Mouse (Mus musculus) limb, embryonic 12.5 days (tissue): ENCODE results near the gene Fam168b. TPM values are rescaled to one million over a fixed set of nuclear protein-coding genes. Genes with fewer than 3 reads are reported as not detected.

Source experiments
- ATAC-seq: fragments of 200-750 bp; cut with Nextera tagmentation; 2 replicates; pipeline ENCODE4 v1.8.0; 2017; ENCODE audit warnings: low read depth, moderate TSS enrichment; ENCODE audit not compliant: insufficient number of reproducible peaks, insufficient read depth, low FRiP score, low TSS enrichment
- H3K27ac ChIP-seq: fragments of 300-500 bp; sonication (generic); 2 replicates; pipeline ENCODE4 v1.5.1; 2016; ENCODE audit warnings: mild to moderate bottlenecking, moderate library complexity
- H3K27me3 ChIP-seq: fragments of 300-500 bp; sonication (generic); 2 replicates; pipeline ENCODE4 v1.6.1; 2016; ENCODE audit warnings: mild to moderate bottlenecking, moderate library complexity
- H3K36me3 ChIP-seq: fragments of 300-500 bp; sonication (generic); 2 replicates; pipeline ENCODE4 v1.6.1; 2016; ENCODE audit warnings: mild to moderate bottlenecking, moderate library complexity
- H3K4me1 ChIP-seq: fragments of 300-500 bp; sonication (generic); replicated peaks from 2 replicates; pipeline ENCODE4 v1.6.1; 2016
- H3K4me2 ChIP-seq: fragments of 300-500 bp; sonication (generic); 2 replicates; pipeline ENCODE4 v1.6.1; 2016; ENCODE audit warnings: mild to moderate bottlenecking, moderate library complexity
- H3K4me3 ChIP-seq: fragments of 300-500 bp; sonication (generic); replicated peaks from 2 replicates; pipeline ENCODE4 v1.5.1; 2016; ENCODE audit warnings: mild to moderate bottlenecking
- H3K9ac ChIP-seq: fragments of 300-500 bp; sonication (generic); replicated peaks from 2 replicates; pipeline ENCODE4 v1.6.1; 2016; ENCODE audit warnings: mild to moderate bottlenecking, moderate library complexity
- H3K9me3 ChIP-seq: fragments of 300-500 bp; sonication (generic); 2 replicates; pipeline ENCODE4 v1.6.1; 2016; ENCODE audit warnings: mild to moderate bottlenecking, moderate library complexity
- WGBS: fragments of 180-500 bp; shearing (Covaris S2); methylation state at CpG from one replicate; pipeline ENCODE4 v1.1.7; 2016; 5-methylcytosine and 5-hydroxymethylcytosine counted together
- polyA plus RNA-seq: library from polyadenylated mRNA; unstranded; fragments of >200 nt; fragmentation: Nextera tagmentation; extraction: Ambion mirVana; gene quantifications from 2 replicates; pipeline ENCODE4 v1.2.1, GENCODE M21; 2016

Fam168b gene
- polyA plus RNA-seq, 1 experiment from 2014 or later = 133 TPM

- Histone ChIP-seq H3K9ac (no peak overlapping the region), H3K27ac (no peak overlapping the region), H3K27me3 (peaks cover 6% of the 10 kb centered on the region; the same call in 1 of the 2 replicates), H3K36me3 (peaks cover 82% of the 10 kb centered on the region), H3K9me3 (no peaks in the 10 kb centered on the region), H3K4me3 (no peak overlapping the region), H3K4me1 (no peaks in the 10 kb centered on the region), H3K4me2 (no peak overlapping the region)
- 69% methylated on average over 6 of the region's 6 CpGs for WGBS
- no peak for ATAC-seq
Observed at GRCm38 (mm10) chr1:34811581-34811980, 31.3 kb downstream of the Fam168b start.

DNA sequence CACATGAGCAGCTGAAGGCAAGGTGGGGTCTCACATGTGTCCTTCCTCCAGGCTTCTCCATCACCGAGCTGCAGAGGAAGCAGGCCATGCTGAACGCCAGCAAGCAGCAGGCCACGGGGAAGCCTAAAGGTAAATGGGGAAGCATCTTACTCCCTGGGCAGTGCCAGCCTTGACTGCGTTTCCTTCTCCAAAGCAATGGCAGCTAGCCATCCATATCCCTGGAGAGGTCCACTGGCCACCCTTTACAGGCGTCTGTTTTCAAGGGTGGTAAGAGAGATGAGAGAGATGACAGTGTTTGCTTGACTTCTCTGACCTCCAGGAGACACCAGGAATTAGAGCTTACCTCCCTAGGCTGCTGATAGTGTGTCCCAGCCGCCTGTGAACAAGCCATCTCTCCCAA lies 31.8 kb downstream of the Fam168b start:
- Histone ChIP-seq H3K4me1 (no peaks in the 10 kb centered on the region; the same call in 1 of the 2 replicates), H3K27me3 (peaks cover 12% of the 10 kb centered on the region), H3K27ac (no peak overlapping the region), H3K4me3 (no peak overlapping the region), H3K9me3 (no peaks in the 10 kb centered on the region), H3K4me2 (no peak overlapping the region), H3K36me3 (peaks cover 76% of the 10 kb centered on the region), H3K9ac (no peak overlapping the region)
- WGBS = 88% methylated on average over 6 of the region's 6 CpGs
- ATAC-seq = no peak

GRCm38 (mm10) chr1:34810293-34810692 lies 32.6 kb downstream of the Fam168b start:
- no peaks in the 10 kb centered on the region; the same call in 1 of the 2 replicates for H3K4me1 ChIP-seq
- H3K27ac ChIP-seq = no peak overlapping the region
- WGBS = 91% methylated on average over 11 of the region's 11 CpGs
- H3K36me3 ChIP-seq = peaks cover 69% of the 10 kb centered on the region
- no peaks in the 10 kb centered on the region for H3K9me3 ChIP-seq
- H3K9ac ChIP-seq = no peak overlapping the region
- peaks cover 18% of the 10 kb centered on the region for H3K27me3 ChIP-seq
- no peak overlapping the region for H3K4me3 ChIP-seq
- no peak for ATAC-seq
- H3K4me2 ChIP-seq = no peak overlapping the region

DNA sequence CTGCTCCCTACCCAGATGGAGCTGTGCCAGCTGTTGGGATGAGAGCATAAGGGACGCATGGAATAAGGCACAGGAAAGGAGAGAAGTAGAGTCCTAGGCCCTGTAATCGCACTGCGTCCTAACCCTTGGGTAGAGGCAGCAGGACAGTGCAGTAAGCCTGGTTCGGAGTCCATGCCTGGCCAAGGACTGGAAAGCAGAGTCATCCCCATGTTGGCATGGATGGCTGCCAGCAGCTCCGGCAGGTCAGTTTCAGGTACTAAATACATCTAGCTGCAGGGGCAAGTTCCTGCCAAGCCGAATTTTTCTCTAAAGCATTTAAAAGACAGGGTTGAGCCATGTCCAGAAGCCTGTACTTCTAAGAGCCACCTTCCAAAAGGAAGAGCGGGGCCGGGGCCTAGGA lies 34.4 kb downstream of the Fam168b start:
- Histone ChIP-seq H3K4me1 (no peaks in the 10 kb centered on the region; the same call in 1 of the 2 replicates), H3K9ac (no peak overlapping the region), H3K27ac (no peak overlapping the region), H3K9me3 (no peaks in the 10 kb centered on the region), H3K4me2 (no peak overlapping the region), H3K36me3 (peaks cover 51% of the 10 kb centered on the region), H3K27me3 (peaks cover 18% of the 10 kb centered on the region), H3K4me3 (no peak overlapping the region)
- ATAC-seq = no peak
- WGBS = 91% methylated on average over 8 of the region's 8 CpGs

GRCm38 (mm10) chr1:34805931-34806520 lies 36.8 kb downstream of the Fam168b start:
- Histone ChIP-seq H3K9me3 (no peaks in the 10 kb centered on the region), H3K4me3 (no peak overlapping the region), H3K4me2 (no peak overlapping the region; the same call in 1 of the 2 replicates), H3K4me1 (peaks cover 12% of the 10 kb centered on the region), H3K27me3 (peaks cover 18% of the 10 kb centered on the region), H3K36me3 (peaks cover 26% of the 10 kb centered on the region), H3K9ac (no peak overlapping the region), H3K27ac (no peak overlapping the region)
- WGBS = 15% methylated on average over 35 of the region's 35 CpGs
- no peak for ATAC-seq

- no peak overlapping the region for H3K4me2 ChIP-seq
- H3K4me3 ChIP-seq = no peak overlapping the region
- no peak for ATAC-seq
- peaks cover 18% of the 10 kb centered on the region for H3K27me3 ChIP-seq
- H3K9me3 ChIP-seq = no peaks in the 10 kb centered on the region
- no peak overlapping the region for H3K9ac ChIP-seq
- no peak overlapping the region for H3K27ac ChIP-seq
- 83% methylated on average over 7 of the region's 7 CpGs for WGBS
- peaks cover 15% of the 10 kb centered on the region for H3K36me3 ChIP-seq
- H3K4me1 ChIP-seq = peaks cover 13% of the 10 kb centered on the region
Observed at GRCm38 (mm10) chr1:34804863-34805262, 38.0 kb downstream of the Fam168b start.

GRCm38 (mm10) chr1:34802290-34802642 lies 40.6 kb downstream of the Fam168b start:
- H3K27me3 ChIP-seq = peaks cover 18% of the 10 kb centered on the region
- no peak overlapping the region for H3K27ac ChIP-seq
- H3K36me3 ChIP-seq = peaks cover 2% of the 10 kb centered on the region; the same call in 1 of the 2 replicates
- WGBS = 31% methylated on average over 7 of the region's 7 CpGs
- H3K4me1 ChIP-seq = peaks cover 13% of the 10 kb centered on the region
- H3K9ac ChIP-seq = peak overlapping the region; percentile 61
- ATAC-seq = no peak
- no peaks in the 10 kb centered on the region for H3K9me3 ChIP-seq
- peak overlapping the region; percentile 87 for H3K4me2 ChIP-seq
- H3K4me3 ChIP-seq = peak overlapping the region; percentile 71

GRCm38 (mm10) chr1:34801616-34802289 lies 41.1 kb downstream of the Fam168b start:
- 0 out of 2 replicates have a peak overlapping the region, but pooled peaks have one; percentile 14 for H3K27ac ChIP-seq
- peak overlapping the region; percentile 61 for H3K9ac ChIP-seq
- H3K27me3 ChIP-seq = peaks cover 13% of the 10 kb centered on the region
- peak; percentile 67 for ATAC-seq
- peaks cover 13% of the 10 kb centered on the region for H3K4me1 ChIP-seq
- no peaks in the 10 kb centered on the region for H3K9me3 ChIP-seq
- WGBS = under 1% methylated on average over 42 of the region's 47 CpGs
- peak overlapping the region; percentile 87 for H3K4me2 ChIP-seq
- no peaks in the 10 kb centered on the region; the same call in 1 of the 2 replicates for H3K36me3 ChIP-seq
- H3K4me3 ChIP-seq = peak overlapping the region; percentile 71

DNA sequence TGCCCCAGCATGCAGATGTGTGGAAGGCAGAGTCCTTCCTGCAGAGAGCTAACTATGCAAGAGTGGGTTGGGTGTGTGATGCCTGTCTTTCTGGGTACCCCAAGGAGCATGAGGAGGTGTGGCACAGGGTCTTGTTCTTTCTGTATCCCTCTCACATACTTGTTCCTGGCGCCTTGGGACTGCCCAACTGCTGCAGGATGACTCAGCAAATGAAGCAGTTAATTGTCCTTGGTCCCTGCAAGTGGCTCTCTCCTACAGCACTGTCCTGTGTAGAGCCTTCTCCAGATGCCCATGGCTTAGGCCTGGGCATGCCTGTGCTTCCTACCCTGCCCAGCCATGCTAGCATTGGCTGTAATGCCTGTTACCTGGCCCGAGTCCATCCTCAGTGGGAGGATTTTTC lies 43.7 kb downstream of the Fam168b start:
- H3K4me3 ChIP-seq = no peak overlapping the region
- H3K4me2 ChIP-seq = no peak overlapping the region
- peaks cover 13% of the 10 kb centered on the region for H3K4me1 ChIP-seq
- no peaks in the 10 kb centered on the region for H3K36me3 ChIP-seq
- WGBS = 70% methylated on average over 2 of the region's 2 CpGs
- H3K9me3 ChIP-seq = no peaks in the 10 kb centered on the region
- H3K9ac ChIP-seq = no peak overlapping the region
- H3K27ac ChIP-seq = no peak overlapping the region
- no peaks in the 10 kb centered on the region for H3K27me3 ChIP-seq
- no peak for ATAC-seq

DNA sequence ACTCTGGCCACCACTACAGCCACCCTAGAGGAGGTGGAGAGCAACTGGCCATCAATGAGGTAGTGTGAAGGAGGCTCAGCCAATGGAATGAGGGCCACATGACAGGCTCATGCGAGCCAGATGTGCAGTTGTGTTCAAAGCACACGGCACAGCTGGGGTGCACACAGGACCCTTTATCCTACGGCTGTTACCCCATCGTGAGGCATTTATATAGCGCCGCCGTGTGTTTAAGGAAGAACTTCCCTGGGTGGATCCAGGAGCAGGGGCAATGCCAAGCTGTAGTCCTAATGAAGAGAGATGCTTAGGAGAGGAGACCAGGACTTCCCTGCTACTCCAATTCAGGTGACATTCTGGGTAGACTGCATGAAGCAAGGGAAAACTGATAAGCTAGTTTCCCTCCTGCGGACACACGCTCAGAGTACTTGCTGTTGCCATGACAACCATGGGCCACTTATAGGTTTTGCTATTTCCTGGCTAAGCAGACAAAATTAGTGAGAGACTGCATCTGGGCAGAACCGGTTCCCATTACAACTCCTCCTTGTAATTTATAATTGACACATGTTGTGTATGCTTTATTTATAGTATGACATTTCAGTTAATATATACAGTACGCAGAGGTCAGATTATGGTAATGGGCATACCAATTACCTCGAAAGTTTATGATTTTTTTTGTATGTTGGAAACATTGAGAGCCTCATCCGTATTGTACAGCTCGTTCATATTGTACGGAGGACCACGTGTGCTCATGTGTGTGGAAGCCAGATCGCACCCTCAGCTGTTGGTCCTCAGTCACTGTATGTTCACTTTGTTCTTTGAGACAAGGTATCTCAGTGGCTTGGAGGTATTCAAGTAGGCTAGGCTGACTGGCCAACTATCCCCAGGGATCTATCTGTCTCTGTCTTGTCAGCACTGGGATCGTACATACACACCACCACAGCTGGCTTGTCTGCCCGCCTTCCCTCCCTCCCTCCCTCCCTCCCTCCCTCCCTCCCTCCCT lies 49.3 kb downstream of the Fam168b start:
- WGBS = 65% methylated on average over 19 of the region's 19 CpGs
- Histone ChIP-seq H3K36me3 (no peaks in the 10 kb centered on the region), H3K27me3 (no peaks in the 10 kb centered on the region), H3K9me3 (no peaks in the 10 kb centered on the region), H3K27ac (no peak overlapping the region), H3K4me2 (no peak overlapping the region), H3K4me1 (peaks cover 10% of the 10 kb centered on the region), H3K4me3 (no peak overlapping the region), H3K9ac (no peak overlapping the region)
- no peak; the same call in 1 of the 2 replicates for ATAC-seq
